In genomic region chr12:99901973-99902866, GRCm38 (mm10) we compare ENCODE assay signal across 9 mouse cellular contexts. TPM values are rescaled to one million over a fixed set of nuclear protein-coding genes. Genes with fewer than 3 reads are reported as not detected.
DNase-seq lines count a peak whose midpoint lies in the region; ATAC-seq lines count a peak whose summit lies in the region.
"Had no signal": no experiment of that assay in that cellular context is flagged by ENCODE, and none has a peak within 500 bp of the region (broad histone marks: within the 10 kb centered on the region; RNA-seq: fewer than 3 reads in every experiment).

No protein-coding gene starts in this region.

- no peak overlapping the region for H3K4me3 ChIP-seq in embryonic facial prominence, embryonic 15.5 days (replicated peaks)
- no peak overlapping the region for H3K4me3 ChIP-seq in embryonic facial prominence, embryonic 10.5 days
- no peak overlapping the region for H3K4me3 ChIP-seq in lung, embryonic 16.5 days (ENCODE audit: low read length)
- no peak overlapping the region for H3K4me3 ChIP-seq in heart, embryonic 15.5 days
- H3K4me3 ChIP-seq: limb, embryonic 15.5 days had no signal

- no peak for DNase-seq in embryonic facial prominence, embryonic 10.5 days (ENCODE audit: low spot score)
- DNase-seq in lung, postnatal 14 days: no peak
- DNase-seq in retina, embryonic 14.5 days (ENCODE audit: low spot score): peak; percentile 22
- DNase-seq in thymus, postnatal 14 days: no peak

- no peak overlapping the region for H3K9ac ChIP-seq in embryonic facial prominence, embryonic 15.5 days
- H3K9ac ChIP-seq in lung, embryonic 16.5 days (ENCODE audit: low read length): no peak overlapping the region
- H3K9ac ChIP-seq in heart, embryonic 15.5 days: no peak overlapping the region
- H3K9ac ChIP-seq: limb, embryonic 15.5 days had no signal

- WGBS in embryonic facial prominence, embryonic 15.5 days: 68% methylated on average over 8 of the region's 8 CpGs
- whole genome bisulfite sequencing in embryonic facial prominence, embryonic 10.5 days: 88% methylated on average over 8 of the region's 8 CpGs
- 76% methylated on average over 8 of the region's 8 CpGs for WGBS in lung, embryonic 16.5 days
- 30% methylated on average over 8 of the region's 8 CpGs for WGBS in heart, embryonic 15.5 days

- 0 out of 2 replicates have a peak overlapping the region, but pooled peaks have one; percentile 17 for H3K27ac ChIP-seq in embryonic facial prominence, embryonic 15.5 days (replicated peaks)
- H3K27ac ChIP-seq in embryonic facial prominence, embryonic 10.5 days (replicated peaks): no peak overlapping the region
- H3K27ac ChIP-seq in lung, embryonic 16.5 days (ENCODE audit: low read length): peak overlapping the region; percentile 15; the same call in 1 of the 2 replicates
- H3K27ac ChIP-seq in heart, embryonic 15.5 days: peak overlapping the region; percentile 90
- H3K27ac ChIP-seq: limb, embryonic 15.5 days had no signal

- no peaks in the 10 kb centered on the region for H3K4me1 ChIP-seq in embryonic facial prominence, embryonic 15.5 days
- H3K4me1 ChIP-seq in embryonic facial prominence, embryonic 10.5 days: no peaks in the 10 kb centered on the region
- H3K4me1 ChIP-seq in lung, embryonic 16.5 days (replicated peaks; ENCODE audit: control insufficient read depth, insufficient read depth, low read length): no peaks in the 10 kb centered on the region
- peaks cover 13% of the 10 kb centered on the region for H3K4me1 ChIP-seq in heart, embryonic 15.5 days (replicated peaks)
- H3K4me1 ChIP-seq: limb, embryonic 15.5 days had no signal

- H3K36me3 ChIP-seq in embryonic facial prominence, embryonic 15.5 days: peaks cover 44% of the 10 kb centered on the region
- peaks cover 81% of the 10 kb centered on the region for H3K36me3 ChIP-seq in embryonic facial prominence, embryonic 10.5 days (replicated peaks)
- H3K36me3 ChIP-seq in lung, embryonic 16.5 days (ENCODE audit: control insufficient read depth, insufficient read depth, low read length): peaks cover 10% of the 10 kb centered on the region
- H3K36me3 ChIP-seq in heart, embryonic 15.5 days: peaks cover 26% of the 10 kb centered on the region; the same call in 1 of the 2 replicates

- H3K4me2 ChIP-seq in embryonic facial prominence, embryonic 15.5 days (replicated peaks): no peak overlapping the region
- H3K4me2 ChIP-seq in lung, embryonic 16.5 days (ENCODE audit: low read depth, low read length): no peak overlapping the region
- H3K4me2 ChIP-seq in heart, embryonic 15.5 days: 0 out of 2 replicates have a peak overlapping the region, but pooled peaks have one; percentile 30
- H3K4me2 ChIP-seq: limb, embryonic 15.5 days had no signal

- H3K27me3 ChIP-seq in embryonic facial prominence, embryonic 15.5 days: no peaks in the 10 kb centered on the region
- no peaks in the 10 kb centered on the region for H3K27me3 ChIP-seq in embryonic facial prominence, embryonic 10.5 days (replicated peaks; ENCODE audit: low read depth, poor library complexity, severe bottlenecking)
- no peaks in the 10 kb centered on the region for H3K27me3 ChIP-seq in lung, embryonic 16.5 days (ENCODE audit: control insufficient read depth, insufficient read depth, low read depth, low read length)
- no peaks in the 10 kb centered on the region for H3K27me3 ChIP-seq in heart, embryonic 15.5 days
- H3K27me3 ChIP-seq: limb, embryonic 15.5 days had no signal

- H3K9me3 ChIP-seq in embryonic facial prominence, embryonic 15.5 days (replicated peaks): no peaks in the 10 kb centered on the region
- H3K9me3 ChIP-seq in embryonic facial prominence, embryonic 10.5 days: no peaks in the 10 kb centered on the region
- H3K9me3 ChIP-seq in lung, embryonic 16.5 days (ENCODE audit: control insufficient read depth, low read length): no peaks in the 10 kb centered on the region
- H3K9me3 ChIP-seq in heart, embryonic 15.5 days (replicated peaks): no peaks in the 10 kb centered on the region
- H3K9me3 ChIP-seq: limb, embryonic 15.5 days had no signal

- no peak for ATAC-seq in embryonic facial prominence, embryonic 15.5 days (ENCODE audit: insufficient number of reproducible peaks, low FRiP score, low TSS enrichment, low read depth)
- ATAC-seq in lung, embryonic 16.5 days (ENCODE audit: low read depth): peak; percentile 23; the same call in 1 of the 2 replicates
- ATAC-seq in heart, embryonic 15.5 days (replicated peaks; ENCODE audit: insufficient number of reproducible peaks, insufficient read depth, low FRiP score, low read depth): peak; percentile 89
- ATAC-seq in megakaryocyte-erythroid progenitor cell, adult 5-6 weeks (replicated peaks; ENCODE audit: low FRiP score, low TSS enrichment, poor library complexity, severe bottlenecking): no peak

RNA-seq across cellular contexts. Expression of gene Tdp1, which starts 17.9 kb away (rescaled TPM):
- 46.9 and 52.3 TPM in 2 replicates for polyA plus RNA-seq in embryonic facial prominence, embryonic 15.5 days (2015; fragmentation: Nextera tagmentation; extraction: Ambion mirVana)
- 81.1 and 84.4 TPM in 2 replicates for polyA plus RNA-seq in embryonic facial prominence, embryonic 10.5 days (2016; fragmentation: Nextera tagmentation; extraction: Ambion mirVana)
- 61.2 and 63.5 TPM in 2 replicates for polyA plus RNA-seq in lung, embryonic 16.5 days (2015; fragmentation: Nextera tagmentation; extraction: Ambion mirVana)
- 21.2 and 29.9 TPM in 2 replicates for polyA plus RNA-seq in heart, embryonic 15.5 days (2015; fragmentation: Nextera tagmentation; extraction: Ambion mirVana)
- total RNA-seq in megakaryocyte-erythroid progenitor cell, adult 5-6 weeks (2014; fragmentation: Nextera tagmentation): 52.8 and 60.8 TPM in 2 replicates
- 15.5 and 22.1 TPM in 2 replicates for total RNA-seq in megakaryocyte-erythroid progenitor cell, adult 5-6 weeks (2017)

RNA-seq across cellular contexts. Expression of gene Efcab11, which starts 18.0 kb away (rescaled TPM):
- polyA plus RNA-seq in embryonic facial prominence, embryonic 15.5 days (2015; fragmentation: Nextera tagmentation; extraction: Ambion mirVana): 10.3 and 10.9 TPM in 2 replicates
- polyA plus RNA-seq in embryonic facial prominence, embryonic 10.5 days (2016; fragmentation: Nextera tagmentation; extraction: Ambion mirVana): 20.8 and 21.6 TPM in 2 replicates
- 16.6 and 19.4 TPM in 2 replicates for polyA plus RNA-seq in lung, embryonic 16.5 days (2015; fragmentation: Nextera tagmentation; extraction: Ambion mirVana)
- 8.3 and 8.5 TPM in 2 replicates for polyA plus RNA-seq in heart, embryonic 15.5 days (2015; fragmentation: Nextera tagmentation; extraction: Ambion mirVana)
- total RNA-seq in megakaryocyte-erythroid progenitor cell, adult 5-6 weeks (2014; fragmentation: Nextera tagmentation): 1.2 and 3.5 TPM in 2 replicates
- 3.9 and 14.2 TPM in 2 replicates for total RNA-seq in megakaryocyte-erythroid progenitor cell, adult 5-6 weeks (2017)

Comparison
In these comparisons a context has a peak if more than half of its experiments do, and no peak if none do; other contexts are left out.
1. ATAC-seq: peak in lung, embryonic 16.5 days (single experiment) and heart, embryonic 15.5 days (single experiment); none in embryonic facial prominence, embryonic 15.5 days (single experiment) and megakaryocyte-erythroid progenitor cell, adult 5-6 weeks (single experiment).